Mouse (Mus musculus): ENCODE data around the gene Gm1604a.
"Not testable (repeated sequence)": the region's sequence is repeated elsewhere in the genome, so short reads cannot be mapped to it uniquely, and the experiment has no call there.

DNA sequence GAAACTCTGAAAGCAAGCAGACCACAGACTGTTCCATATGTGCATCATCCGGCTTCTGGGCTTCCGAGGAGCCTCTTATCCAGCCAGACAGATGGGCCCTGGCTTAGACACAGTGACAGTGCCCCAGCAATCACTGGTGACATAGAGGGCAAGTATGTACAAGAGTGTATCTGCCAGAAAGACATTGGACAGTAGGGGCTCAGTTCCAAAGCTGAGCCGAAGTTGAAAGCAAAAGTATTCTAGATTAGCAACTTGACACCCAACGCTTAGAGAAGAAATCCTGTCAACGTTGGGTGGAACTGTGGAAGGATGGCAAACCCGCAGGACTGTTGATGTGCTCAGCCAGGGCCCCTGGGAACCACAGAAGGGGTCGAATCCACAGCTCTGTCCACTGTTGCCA is 4.8 kb downstream of the Gm1604a start:
- not testable (repeated sequence) for TF ChIP-seq CTCF (IDR thresholded peaks at IDR 0.05; ENCODE audit: extremely low read depth, insufficient read depth, insufficient read length, insufficient replicate concordance); POLR2A (IDR thresholded peaks at IDR 0.05; ENCODE audit: low read depth, low read length)

Data from spleen, adult 2 months (tissue).